Mouse (Mus musculus): ENCODE measurements around the gene Naaladl2.

DNA sequence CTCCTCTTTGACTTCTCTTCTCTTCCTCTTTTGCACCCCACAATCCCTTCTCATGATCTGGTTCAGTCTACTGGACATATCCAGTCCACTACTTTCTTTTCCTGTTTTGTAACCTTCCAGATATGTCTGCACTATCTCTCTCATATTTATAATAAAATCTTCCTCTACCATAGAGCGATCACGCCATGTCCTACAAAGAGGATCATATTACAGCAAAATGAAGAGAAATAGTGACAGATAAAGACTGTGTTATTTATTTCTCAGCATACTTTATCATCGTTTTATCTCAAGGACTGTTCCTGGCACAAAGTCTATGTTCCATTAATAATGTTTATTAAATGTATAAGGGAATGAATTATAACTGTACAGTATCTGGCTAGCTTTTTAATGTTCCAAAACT is 1029.2 kb downstream of the Naaladl2 start:
- TF ChIP-seq CTCF (IDR thresholded peaks at IDR 0.05; ENCODE audit: low read depth) (no peak), EP300 (IDR thresholded peaks at IDR 0.05; ENCODE audit: low read depth) (no peak)
